Mouse (Mus musculus): Measurements from ENCODE around the gene Zbtb9. TPM values are rescaled to one million over a fixed set of nuclear protein-coding genes. Genes with fewer than 3 reads are reported as not detected.

Zbtb9 gene
- total RNA-seq, 2 experiments from 2014 or later, result 17.7 to 18.8 TPM

DNA sequence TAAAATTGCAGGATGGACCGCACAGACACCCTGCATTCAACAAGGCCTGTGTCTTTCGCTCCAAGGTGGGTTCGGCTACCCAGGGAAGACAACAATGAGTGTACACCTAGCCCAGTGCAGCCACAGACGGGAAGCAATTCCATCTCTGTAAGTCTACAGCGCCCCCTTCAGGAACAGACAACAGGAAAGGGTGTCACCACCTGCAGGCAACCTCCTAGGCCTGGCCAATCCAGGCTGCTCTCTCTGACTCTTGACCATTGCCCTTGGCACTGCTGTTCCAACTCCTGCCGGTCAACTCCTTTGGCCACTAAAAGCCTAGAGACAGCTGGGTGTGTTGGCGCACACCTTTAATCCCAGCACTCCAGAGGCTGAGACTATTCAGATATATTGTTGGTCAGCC is 28.2 kb downstream of the Zbtb9 start:
- intact Hi-C loops (cut with DNase I), result no loop called here
- DNase-seq (ENCODE audit: low spot score in 2 of 2), result no peak

DNA sequence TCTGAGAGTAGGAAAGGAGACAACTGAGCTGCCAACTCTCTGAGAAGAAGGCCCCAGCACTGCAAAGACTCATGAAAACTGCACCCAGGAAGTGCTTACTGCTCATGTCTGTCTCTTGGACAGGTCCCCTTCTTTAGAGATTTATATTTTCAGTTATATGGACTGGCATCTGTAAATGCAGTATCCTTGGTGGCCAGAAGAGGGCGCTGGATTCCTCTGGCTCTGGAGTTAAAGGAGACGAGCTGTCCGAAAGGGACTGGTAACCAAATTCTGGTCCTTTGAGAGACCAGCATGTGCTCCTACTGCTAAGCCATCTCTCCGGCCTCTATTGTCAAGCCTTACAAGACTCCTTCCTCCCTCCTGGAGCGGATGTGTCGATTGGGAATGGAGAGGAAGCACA is 28.9 kb downstream of the Zbtb9 start:
- intact Hi-C loops (cut with DNase I), result no loop called here

GRCm38 (mm10) chr17:27004431-27004830 is 31.5 kb downstream of the Zbtb9 start:
- intact Hi-C loops (cut with DNase I), result no loop called here
- DNase-seq (ENCODE audit: low spot score in 2 of 2), result no peak

More for the DNA sequence above, 28.9 kb downstream of the Zbtb9 start:
- DNase-seq (ENCODE audit: low spot score in 2 of 2), result no peak

- intact Hi-C loops (cut with DNase I), result no loop called here
- DNase-seq (ENCODE audit: low spot score in 2 of 2), result no peak
Measured at GRCm38 (mm10) chr17:27004903-27005485, 32.0 kb downstream of the Zbtb9 start.

DNA sequence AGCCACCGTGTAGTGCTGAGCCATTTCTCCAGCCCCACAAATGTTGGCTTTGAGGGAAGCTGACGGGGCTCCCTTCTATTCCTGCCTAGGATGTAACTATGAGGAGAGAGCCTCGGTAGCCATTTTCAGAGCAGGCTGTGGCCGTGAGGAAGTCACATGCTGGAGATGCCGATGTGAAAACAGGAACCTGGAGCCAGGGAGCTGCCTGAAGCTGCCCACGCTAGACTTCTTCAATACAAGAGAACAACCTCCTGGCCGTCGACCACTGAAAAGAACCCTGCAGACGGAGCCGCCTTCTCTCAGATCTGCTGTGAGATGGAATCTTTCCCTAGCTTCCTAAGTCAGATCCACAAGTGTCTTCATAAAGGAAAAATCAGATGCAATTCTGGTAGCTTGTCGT is 32.7 kb downstream of the Zbtb9 start:
- intact Hi-C loops (cut with DNase I), result no loop called here
- peak; percentile 47 to 64 for DNase-seq (ENCODE audit: low spot score in 2 of 2)

DNA sequence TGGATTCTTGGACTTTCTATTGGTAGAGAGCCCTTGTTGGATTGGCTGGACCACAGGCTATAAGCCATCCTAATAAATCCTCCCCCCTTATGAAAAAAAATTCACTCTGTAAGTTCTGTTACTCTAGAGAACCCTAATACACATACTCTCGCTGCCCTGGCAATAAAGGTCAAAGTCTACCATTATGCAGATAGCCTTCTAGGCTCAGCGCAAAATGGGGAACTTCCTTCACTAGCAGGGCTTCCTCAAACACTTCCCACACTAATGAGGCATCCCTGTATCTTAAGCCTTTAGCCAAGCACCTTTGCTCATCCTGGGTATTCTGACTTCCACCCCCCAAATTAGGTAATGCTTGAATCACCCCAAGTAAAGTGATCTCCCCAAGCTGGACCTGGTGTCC is 35.3 kb downstream of the Zbtb9 start:
- no peak for DNase-seq (ENCODE audit: low spot score in 2 of 2)
- intact Hi-C loops (cut with DNase I), result no loop called here

GRCm38 (mm10) chr17:27011167-27011566 is 38.2 kb downstream of the Zbtb9 start:
- peak in 1 of 2 experiments; percentile 87 for DNase-seq (ENCODE audit: low spot score in 2 of 2)
- intact Hi-C loops (cut with DNase I), result no loop called here

- peak in 1 of 2 experiments; percentile 55 for DNase-seq (ENCODE audit: low spot score in 2 of 2)
- intact Hi-C loops (cut with DNase I), result no loop called here
Measured at GRCm38 (mm10) chr17:27011998-27012672, 39.2 kb downstream of the Zbtb9 start.

DNA sequence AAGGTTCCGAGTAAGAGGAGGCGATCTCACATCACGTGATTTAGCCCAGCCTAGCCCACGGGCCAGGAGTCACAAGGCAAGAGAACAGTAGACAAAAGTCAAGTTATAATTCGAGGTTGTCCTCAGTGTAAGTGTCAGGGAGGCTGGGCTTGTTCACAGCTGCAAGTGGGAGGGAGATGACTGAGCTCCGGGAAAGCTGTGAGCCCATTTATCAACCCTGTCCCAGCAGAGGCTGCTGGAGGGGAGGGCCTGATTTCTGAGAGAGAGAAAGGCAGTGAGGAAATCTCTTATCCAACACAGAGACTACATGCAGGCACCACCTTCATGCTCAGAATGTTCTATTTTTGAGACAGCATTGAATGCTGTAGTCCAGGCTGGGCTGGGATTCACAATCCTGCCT is 39.9 kb downstream of the Zbtb9 start:
- intact Hi-C loops (cut with DNase I), result no loop called here
- peak; percentile 49 to 87 for DNase-seq (ENCODE audit: low spot score in 2 of 2)

- intact Hi-C loops (cut with DNase I), result loop anchor here (5.0 kb wide), 2 partner anchors 46 to 71 kb away; partner anchors contain the start of gene Zbtb9
- DNase-seq (ENCODE audit: low spot score in 2 of 2), result peak; percentile 80 to 86
Measured at GRCm38 (mm10) chr17:27017564-27018499, 44.9 kb downstream of the Zbtb9 start.

DNA sequence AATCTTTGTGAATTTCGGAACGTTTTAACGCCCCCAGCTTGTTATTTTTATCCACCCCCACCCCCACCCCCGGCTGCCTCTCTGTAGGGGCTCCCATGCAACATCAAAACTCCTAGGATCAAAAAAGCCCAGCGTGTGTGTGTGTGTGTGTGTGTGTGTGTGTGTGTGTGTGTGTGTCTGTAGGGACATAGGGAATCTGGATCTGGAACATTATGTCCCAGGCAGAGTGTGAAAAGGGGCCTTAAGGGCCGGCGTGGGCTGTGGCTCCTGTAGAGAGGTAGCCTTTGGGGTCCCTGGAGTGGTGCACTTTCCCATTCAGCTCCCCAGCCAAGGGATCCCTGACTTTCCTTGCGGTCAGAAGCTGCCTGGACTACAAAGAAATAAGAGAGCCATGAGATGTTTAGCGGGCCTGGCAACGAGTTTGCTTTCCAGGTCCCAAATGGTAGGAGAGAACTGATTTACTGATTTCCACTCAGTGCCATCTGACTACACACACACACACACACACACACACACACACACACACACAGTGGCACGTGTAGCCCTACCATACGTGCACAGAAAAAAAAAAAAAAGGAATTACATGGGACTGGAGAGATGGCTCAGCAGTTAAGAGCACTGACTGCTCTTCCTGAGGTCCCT is 45.7 kb downstream of the Zbtb9 start:
- intact Hi-C loops (cut with DNase I), result loop anchor here (5.0 kb wide), 2 partner anchors 46 to 71 kb away; partner anchors contain the start of gene Zbtb9
- peak; percentile 48 to 73 for DNase-seq (ENCODE audit: low spot score in 2 of 2)

- no peak for DNase-seq (ENCODE audit: low spot score in 2 of 2)
- intact Hi-C loops (cut with DNase I), result no loop called here
Measured at GRCm38 (mm10) chr17:27021076-27021475, 48.1 kb downstream of the Zbtb9 start.

GRCm38 (mm10) chr17:27021736-27022135 is 48.8 kb downstream of the Zbtb9 start:
- no peak for DNase-seq (ENCODE audit: low spot score in 2 of 2)
- intact Hi-C loops (cut with DNase I), result no loop called here

- DNase-seq (ENCODE audit: low spot score in 2 of 2), result no peak
- intact Hi-C loops (cut with DNase I), result no loop called here
Measured at GRCm38 (mm10) chr17:27023342-27023741, 50.4 kb downstream of the Zbtb9 start.

DNA sequence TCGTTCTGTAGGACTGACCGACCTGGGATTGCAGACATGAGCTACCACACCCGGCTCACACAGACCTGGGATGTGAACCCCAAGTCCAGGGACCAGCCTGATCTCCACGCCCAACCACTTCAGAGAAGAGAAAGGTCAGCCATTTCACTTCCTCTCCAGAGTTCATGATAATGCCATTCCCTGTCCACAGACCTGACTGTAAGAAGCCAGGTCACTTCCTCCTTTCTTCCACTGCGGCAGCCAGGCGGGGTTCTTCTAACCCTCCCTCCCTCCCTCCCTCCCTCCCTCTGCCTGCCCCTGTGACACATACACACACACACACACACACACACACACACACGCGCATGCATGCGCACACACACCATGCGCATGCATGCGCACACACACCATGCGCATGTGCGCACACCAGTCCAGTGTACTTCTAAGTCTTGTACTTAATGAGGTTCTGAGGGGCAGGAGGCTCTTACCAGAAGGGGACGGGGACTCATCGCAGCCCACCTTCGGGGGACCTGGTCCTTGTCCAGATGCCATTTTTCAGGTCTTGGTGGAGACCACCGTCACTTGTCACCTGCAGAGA is 52.4 kb downstream of the Zbtb9 start:
- intact Hi-C loops (cut with DNase I), result no loop called here
- DNase-seq (ENCODE audit: low spot score in 2 of 2), result no peak

DNA sequence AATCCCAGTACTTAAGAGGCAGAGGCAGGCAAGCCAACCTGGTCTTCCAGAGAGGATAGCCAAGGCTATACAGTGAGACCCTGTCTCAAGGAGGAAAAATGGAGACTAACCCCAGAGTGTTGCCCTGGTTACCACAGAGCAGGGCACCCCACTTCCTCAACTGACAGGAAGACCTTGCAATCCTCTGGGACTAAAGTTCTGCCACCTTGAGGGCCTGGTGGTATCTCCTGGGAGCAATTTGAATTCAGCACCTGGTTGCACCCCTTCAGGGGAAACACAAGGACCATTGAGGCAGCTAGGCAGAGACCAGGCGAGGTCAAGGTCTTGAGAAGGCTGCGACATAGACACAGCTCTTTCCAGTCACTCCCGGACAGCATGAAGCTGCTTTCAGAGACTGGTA is 53.0 kb downstream of the Zbtb9 start:
- no peak for DNase-seq (ENCODE audit: low spot score in 2 of 2)
- intact Hi-C loops (cut with DNase I), result no loop called here

- intact Hi-C loops (cut with DNase I), result loop anchor here (1.0 kb wide), 1 partner anchor 95 kb away; no protein-coding TSS in a partner anchor
- peak; percentile 36 to 39 for DNase-seq (ENCODE audit: low spot score in 2 of 2)
Measured at GRCm38 (mm10) chr17:27027460-27028283, 54.7 kb downstream of the Zbtb9 start.

GRCm38 (mm10) chr17:27028284-27028795 is 55.4 kb downstream of the Zbtb9 start:
- peak; percentile 87 to 93 for DNase-seq (ENCODE audit: low spot score in 2 of 2)
- intact Hi-C loops (cut with DNase I), result loop anchor here (1.0 kb wide), 1 partner anchor 96 kb away; no protein-coding TSS in a partner anchor

Measured in left cerebral cortex, postnatal 25 days (tissue).